In genomic region chr3:104792360-104793270, GRCm38 (mm10) we compare ENCODE assay signal across 14 mouse cellular contexts. TPM values are rescaled to one million over a fixed set of nuclear protein-coding genes. Genes with fewer than 3 reads are reported as not detected.
DNase-seq lines count a peak whose midpoint lies in the region; ATAC-seq lines count a peak whose summit lies in the region.
"Had no signal": no experiment of that assay in that cellular context is flagged by ENCODE, and none has a peak within 500 bp of the region (broad histone marks: within the 10 kb centered on the region; RNA-seq: fewer than 3 reads in every experiment).

No protein-coding gene starts in this region.

- no peak overlapping the region for H3K27ac ChIP-seq in liver, embryonic 12.5 days
- 0 out of 2 replicates have a peak overlapping the region, but pooled peaks have one; percentile 80 for H3K27ac ChIP-seq in embryonic facial prominence, embryonic 13.5 days
- 0 out of 2 replicates have a peak overlapping the region, but pooled peaks have one; percentile 89 for H3K27ac ChIP-seq in limb, embryonic 15.5 days
- H3K27ac ChIP-seq: macrophage had no signal

- WGBS in liver, embryonic 12.5 days (ENCODE audit: insufficient replicate concordance): 48% methylated on average over 15 of the region's 15 CpGs
- WGBS in embryonic facial prominence, embryonic 13.5 days: 62% methylated on average over 15 of the region's 15 CpGs
- whole genome bisulfite sequencing in limb, embryonic 15.5 days: 61% methylated on average over 15 of the region's 15 CpGs

- H3K9me3 ChIP-seq in liver, embryonic 12.5 days (replicated peaks): no peaks in the 10 kb centered on the region
- H3K9me3 ChIP-seq in embryonic facial prominence, embryonic 13.5 days: no peaks in the 10 kb centered on the region
- H3K9me3 ChIP-seq in limb, embryonic 15.5 days: no peaks in the 10 kb centered on the region

- H3K9ac ChIP-seq in liver, embryonic 12.5 days: no peak overlapping the region
- 0 out of 2 replicates have a peak overlapping the region, but pooled peaks have one; percentile 11 for H3K9ac ChIP-seq in embryonic facial prominence, embryonic 13.5 days
- no peak overlapping the region for H3K9ac ChIP-seq in limb, embryonic 15.5 days

- peaks cover 69% of the 10 kb centered on the region for H3K4me1 ChIP-seq in liver, embryonic 12.5 days
- H3K4me1 ChIP-seq in embryonic facial prominence, embryonic 13.5 days: peaks cover 73% of the 10 kb centered on the region
- peaks cover 70% of the 10 kb centered on the region for H3K4me1 ChIP-seq in limb, embryonic 15.5 days

- H3K36me3 ChIP-seq in liver, embryonic 12.5 days: peaks cover 44% of the 10 kb centered on the region
- peaks cover 62% of the 10 kb centered on the region for H3K36me3 ChIP-seq in embryonic facial prominence, embryonic 13.5 days
- peaks cover 38% of the 10 kb centered on the region for H3K36me3 ChIP-seq in limb, embryonic 15.5 days

- ATAC-seq in liver, embryonic 12.5 days: no peak
- ATAC-seq in embryonic facial prominence, embryonic 13.5 days (ENCODE audit: insufficient number of reproducible peaks, insufficient read depth, low FRiP score, low TSS enrichment, low read depth): no peak
- no peak for ATAC-seq in limb, embryonic 15.5 days (ENCODE audit: insufficient number of reproducible peaks, low FRiP score, low TSS enrichment, low read depth)
- ATAC-seq: activated CD4-positive, CD25-positive, alpha-beta regulatory T cell, adult 4 months; forebrain, embryonic 14.5 days had no signal

- 0 out of 2 replicates have a peak overlapping the region, but pooled peaks have one; percentile 1 for H3K4me2 ChIP-seq in liver, embryonic 12.5 days
- no peak overlapping the region for H3K4me2 ChIP-seq in embryonic facial prominence, embryonic 13.5 days
- H3K4me2 ChIP-seq in limb, embryonic 15.5 days: peak overlapping the region; percentile 6; the same call in 1 of the 2 replicates

- peaks cover 39% of the 10 kb centered on the region for H3K27me3 ChIP-seq in liver, embryonic 12.5 days (replicated peaks)
- H3K27me3 ChIP-seq in embryonic facial prominence, embryonic 13.5 days: no peaks in the 10 kb centered on the region
- no peaks in the 10 kb centered on the region for H3K27me3 ChIP-seq in limb, embryonic 15.5 days

- no peak overlapping the region for H3K4me3 ChIP-seq in liver, embryonic 12.5 days
- H3K4me3 ChIP-seq in embryonic facial prominence, embryonic 13.5 days: no peak overlapping the region
- no peak overlapping the region for H3K4me3 ChIP-seq in limb, embryonic 15.5 days

- peak; percentile 92 for DNase-seq in heart, adult 11 months
- DNase-seq in heart, adult 8-10 months (ENCODE audit: low spot score): no peak
- DNase-seq in liver: no peak
- no peak for DNase-seq in frontal cortex, postnatal 36 days (ENCODE audit: low spot score in 2 of 2)
- DNase-seq in cerebellum, adult 11-12 months: no peak
- DNase-seq: cerebellum, adult 18-20 months; embryo, embryonic 11 days; kidney, adult 18-20 months had no signal

RNA-seq across cellular contexts. Expression of gene Rhoc, which starts 4.4 kb away (rescaled TPM):
- total RNA-seq in heart, adult 8-10 months (2022): 10 to 100 TPM; 64.8 to 83.5 (median 79.3) TPM
- polyA plus RNA-seq in liver, embryonic 12.5 days (2016; fragmentation: Nextera tagmentation; extraction: Ambion mirVana): 28.1 and 34.1 TPM in 2 replicates
- 145 and 158 TPM in 2 replicates for polyA plus RNA-seq in embryonic facial prominence, embryonic 13.5 days (2015; fragmentation: Nextera tagmentation; extraction: Ambion mirVana)
- 193 and 202 TPM in 2 replicates for polyA plus RNA-seq in limb, embryonic 15.5 days (2015; fragmentation: Nextera tagmentation; extraction: Ambion mirVana)

RNA-seq across cellular contexts. Expression of gene Fam19a3, which starts 11.0 kb away (rescaled TPM):
- total RNA-seq in heart, adult 8-10 months (2022): 1 to 10 TPM in 3 of 4 experiments, under 1 TPM in 1; 0.72 to 2.1 (median 1.2) TPM
- polyA plus RNA-seq in liver, embryonic 12.5 days (2016; fragmentation: Nextera tagmentation; extraction: Ambion mirVana): not detected in 2 replicates
- polyA plus RNA-seq in embryonic facial prominence, embryonic 13.5 days (2015; fragmentation: Nextera tagmentation; extraction: Ambion mirVana): 0.15 and 0.25 TPM in 2 replicates
- polyA plus RNA-seq in limb, embryonic 15.5 days (2015; fragmentation: Nextera tagmentation; extraction: Ambion mirVana): 0.15 and 0.20 TPM in 2 replicates
- polyA plus RNA-seq: macrophage had no signal

RNA-seq across cellular contexts. Expression of gene Ppm1j, which starts 11.8 kb away (rescaled TPM):
- 10 to 100 TPM; 20.1 to 28.4 (median 25.3) TPM for total RNA-seq in heart, adult 8-10 months (2022)
- polyA plus RNA-seq in liver, embryonic 12.5 days (2016; fragmentation: Nextera tagmentation; extraction: Ambion mirVana): 0.79 and 1.3 TPM in 2 replicates
- polyA plus RNA-seq in embryonic facial prominence, embryonic 13.5 days (2015; fragmentation: Nextera tagmentation; extraction: Ambion mirVana): 3.4 and 3.5 TPM in 2 replicates
- 4.6 and 5.5 TPM in 2 replicates for polyA plus RNA-seq in limb, embryonic 15.5 days (2015; fragmentation: Nextera tagmentation; extraction: Ambion mirVana)

RNA-seq across cellular contexts. Expression of gene Mov10, which starts 25.7 kb away (rescaled TPM):
- 10 to 100 TPM in 1 of 4 experiments, 1 to 10 TPM in 3; 3.6 to 10.0 (median 6.6) TPM for total RNA-seq in heart, adult 8-10 months (2022)
- polyA plus RNA-seq in liver, embryonic 12.5 days (2016; fragmentation: Nextera tagmentation; extraction: Ambion mirVana): 28.5 and 29.2 TPM in 2 replicates
- polyA plus RNA-seq in embryonic facial prominence, embryonic 13.5 days (2015; fragmentation: Nextera tagmentation; extraction: Ambion mirVana): 56.3 and 59.7 TPM in 2 replicates
- 48.7 and 50.7 TPM in 2 replicates for polyA plus RNA-seq in limb, embryonic 15.5 days (2015; fragmentation: Nextera tagmentation; extraction: Ambion mirVana)
